Mouse (Mus musculus) hematopoietic stem cell, adult 5-6 weeks (primary cell): ENCODE results near the gene Tenm2. TPM values are rescaled to one million over a fixed set of nuclear protein-coding genes. Genes with fewer than 3 reads are reported as not detected.

Source experiments
- ATAC-seq, 2 experiments: fragments of 125-278 bp in 1 of 2; replicated peaks in 1 of 2; 2 replicates each; pipeline ENCODE4 v1.8.0; 2016 to 2017; ENCODE audit warnings: inconsistent platforms in 2 of 2, mild to moderate bottlenecking in 2 of 2, moderate number of reproducible peaks in 2 of 2, low read depth in 1 of 2, moderate TSS enrichment in 1 of 2; ENCODE audit not compliant: low FRiP score in 2 of 2, poor library complexity in 2 of 2, severe bottlenecking in 2 of 2, insufficient read depth in 1 of 2, low TSS enrichment in 1 of 2
- total RNA-seq: library from RNA; stranded (forward); fragments of 172-1452, 232-1000 nt; gene quantifications from 2 replicates; pipeline ENCODE4 v1.2.3, GENCODE M21; 2017

The Tenm2 gene
- total RNA-seq, 1 experiment from 2014 or later, result not detected

- ATAC-seq, result no peak
These were observed 672.9 kb downstream of the Tenm2 start for GRCm38 (mm10) chr11:36562851-36563250.

- no peak for ATAC-seq
These were observed 674.8 kb downstream of the Tenm2 start for GRCm38 (mm10) chr11:36560785-36561548.

GRCm38 (mm10) chr11:36557316-36557715 is 678.4 kb downstream of the Tenm2 start:
- no peak for ATAC-seq

GRCm38 (mm10) chr11:36553286-36553685 is 682.5 kb downstream of the Tenm2 start:
- ATAC-seq, result no peak

GRCm38 (mm10) chr11:36550649-36551048 is 685.1 kb downstream of the Tenm2 start:
- no peak for ATAC-seq

DNA sequence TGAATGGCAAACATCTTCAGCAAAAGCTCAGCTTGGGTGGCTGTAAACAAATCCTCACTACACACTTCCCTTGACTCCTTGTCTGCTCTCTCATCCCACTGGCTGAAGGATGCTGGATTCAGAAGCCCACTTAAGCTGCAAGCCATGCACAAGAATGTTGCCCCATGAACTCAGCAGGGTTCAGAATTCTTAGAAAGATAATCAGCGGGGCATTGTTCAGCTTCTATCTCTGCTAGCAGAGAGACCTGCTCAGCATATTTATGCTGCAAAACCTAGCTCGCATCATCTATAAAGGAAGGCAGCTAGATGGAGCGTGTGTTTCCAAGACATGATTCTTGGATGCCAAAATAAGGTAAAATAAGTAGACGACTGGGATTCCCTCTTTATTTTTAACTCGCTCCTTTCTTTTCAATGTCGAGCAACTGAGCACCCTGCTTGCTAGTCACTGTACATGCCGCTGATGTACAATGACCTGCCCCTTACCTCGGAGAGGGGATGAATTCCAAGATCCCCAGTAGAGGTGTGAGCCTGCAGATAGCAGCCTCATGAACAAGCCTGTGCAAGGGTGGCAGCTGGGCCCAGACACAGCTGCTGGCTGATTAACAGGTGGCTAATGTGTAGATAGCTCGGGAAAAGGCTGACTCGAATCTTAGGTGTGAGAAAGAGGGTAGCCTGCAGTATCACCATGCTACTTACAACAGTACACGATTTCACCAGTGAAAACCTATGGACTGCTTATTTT is 686.2 kb downstream of the Tenm2 start:
- no peak for ATAC-seq

GRCm38 (mm10) chr11:36548139-36548538 is 687.6 kb downstream of the Tenm2 start:
- no peak for ATAC-seq

DNA sequence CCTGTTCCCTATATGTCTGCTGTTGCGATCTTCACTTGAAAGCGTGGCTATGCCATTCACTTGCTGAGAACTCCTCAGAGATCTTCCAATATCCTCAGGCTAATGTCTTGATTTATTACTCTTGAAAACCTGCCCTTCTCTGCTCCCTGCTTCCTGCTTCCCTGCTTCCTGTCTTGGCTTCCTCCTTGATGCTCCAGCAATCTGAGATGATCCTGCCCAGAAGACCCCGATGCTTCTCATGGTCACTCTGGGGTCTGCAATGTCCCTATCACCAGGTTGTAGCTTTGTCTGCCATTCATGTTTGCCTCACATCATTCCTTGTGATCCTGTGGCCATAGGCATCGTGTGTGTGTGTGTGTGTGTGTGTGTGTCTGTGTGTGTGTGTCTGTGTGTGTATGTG is 697.6 kb downstream of the Tenm2 start:
- no peak for ATAC-seq

DNA sequence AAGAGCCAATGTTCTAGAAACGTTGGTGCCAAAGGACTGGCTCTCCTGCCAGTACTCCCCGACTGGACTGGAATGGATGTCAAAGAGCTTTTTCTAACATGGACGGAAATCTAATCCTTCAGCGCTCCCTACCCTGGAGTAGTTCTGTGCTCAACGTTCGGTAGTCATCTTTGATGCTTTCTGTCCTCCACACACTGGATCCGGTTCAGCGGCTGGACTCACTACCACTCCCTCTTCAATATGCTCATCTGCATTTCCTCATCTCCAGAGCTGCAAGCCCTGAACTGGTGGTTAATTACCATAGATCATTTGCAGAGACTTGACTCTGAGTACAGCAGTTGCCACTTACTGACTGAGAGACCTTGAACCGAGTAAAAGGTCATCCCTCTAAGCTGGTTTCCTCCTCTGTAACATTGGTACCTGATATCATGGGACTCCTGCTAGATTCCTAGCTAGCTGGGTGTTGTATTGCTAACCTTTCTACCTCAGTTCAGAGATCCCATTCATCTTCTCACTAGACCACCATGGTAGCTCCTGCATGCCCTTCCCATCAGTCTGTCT is 698.1 kb downstream of the Tenm2 start:
- ATAC-seq, result no peak

DNA sequence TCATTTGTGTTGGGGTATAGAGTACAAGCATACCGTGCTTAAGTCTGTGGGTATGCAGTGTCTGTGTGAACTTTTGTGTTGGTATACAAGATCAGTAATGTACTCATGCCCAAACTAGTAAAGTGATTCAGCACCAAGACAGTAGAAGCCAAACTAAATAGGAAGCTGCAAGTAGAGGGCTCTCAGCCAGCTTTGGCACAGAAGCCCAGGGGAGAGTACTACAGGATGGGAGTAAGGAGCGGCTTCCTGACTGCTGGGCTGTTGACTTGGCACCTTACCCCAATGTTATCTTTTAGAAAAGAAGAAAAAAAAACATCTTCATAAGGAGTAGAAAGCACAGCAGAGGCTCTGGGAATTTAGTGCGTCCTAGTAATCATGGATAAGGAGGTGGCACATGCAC is 700.2 kb downstream of the Tenm2 start:
- ATAC-seq, result no peak

DNA sequence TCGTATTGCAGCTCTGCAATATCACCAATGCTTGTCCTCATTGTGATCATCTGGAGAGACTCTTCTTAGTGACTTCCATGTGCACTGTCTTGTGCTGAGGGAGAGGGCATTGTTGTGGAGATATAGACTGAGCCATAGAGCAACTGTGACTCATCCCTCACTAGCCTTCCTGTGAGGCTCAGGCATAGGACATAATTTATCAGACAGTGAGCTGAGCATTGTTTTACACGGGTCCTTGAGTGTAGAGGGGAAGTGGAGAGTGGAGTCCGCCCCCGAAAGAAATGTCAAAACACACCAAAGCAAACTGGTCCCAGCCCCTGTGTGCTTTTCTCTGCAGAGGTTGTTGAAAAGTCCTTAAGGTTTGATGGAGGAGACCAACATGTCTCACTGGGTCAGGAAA is 704.1 kb downstream of the Tenm2 start:
- ATAC-seq, result no peak

- no peak for ATAC-seq
These were observed 708.3 kb downstream of the Tenm2 start for GRCm38 (mm10) chr11:36527509-36527908.

DNA sequence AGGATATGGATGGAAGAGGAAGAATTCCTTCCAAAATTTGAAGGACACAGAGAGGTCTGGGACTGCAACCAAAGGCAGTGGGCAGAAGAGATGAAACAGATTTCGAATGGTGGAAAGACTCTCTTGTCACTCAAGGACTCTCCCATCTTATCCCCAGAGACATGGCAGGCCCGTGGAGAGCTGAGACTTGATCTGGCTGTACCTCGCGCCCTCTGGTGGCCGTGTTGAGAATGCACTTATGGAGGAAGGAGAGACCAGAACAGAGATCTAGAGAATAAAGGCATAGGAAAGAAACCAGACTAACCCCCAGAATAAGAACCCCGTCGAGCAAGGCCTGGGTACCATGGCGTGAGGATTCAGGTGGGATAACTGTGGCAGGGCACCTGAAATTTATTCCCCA is 709.4 kb downstream of the Tenm2 start:
- peak; percentile 48 to 68; a peak in 2 of 4 replicates for ATAC-seq

DNA sequence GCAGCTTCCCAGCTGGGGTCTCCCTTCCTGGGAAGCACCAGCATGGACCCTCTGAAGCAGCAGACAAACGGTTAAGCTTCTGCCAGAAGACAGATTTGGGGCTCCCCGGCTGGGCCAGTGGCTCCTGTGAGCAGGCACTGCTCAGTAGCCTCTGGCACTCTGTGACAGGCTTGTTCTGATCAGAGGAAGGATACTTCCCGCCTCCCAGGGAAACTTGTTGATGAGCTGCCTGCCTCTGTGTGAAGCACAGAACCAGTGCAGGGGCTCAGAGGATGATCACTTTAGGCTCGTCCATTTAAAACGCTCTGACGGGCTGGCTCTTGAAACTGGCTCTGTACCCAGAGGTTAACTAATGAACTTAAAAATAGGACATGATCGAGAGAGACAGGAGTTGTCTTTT is 723.3 kb downstream of the Tenm2 start:
- no peak for ATAC-seq

DNA sequence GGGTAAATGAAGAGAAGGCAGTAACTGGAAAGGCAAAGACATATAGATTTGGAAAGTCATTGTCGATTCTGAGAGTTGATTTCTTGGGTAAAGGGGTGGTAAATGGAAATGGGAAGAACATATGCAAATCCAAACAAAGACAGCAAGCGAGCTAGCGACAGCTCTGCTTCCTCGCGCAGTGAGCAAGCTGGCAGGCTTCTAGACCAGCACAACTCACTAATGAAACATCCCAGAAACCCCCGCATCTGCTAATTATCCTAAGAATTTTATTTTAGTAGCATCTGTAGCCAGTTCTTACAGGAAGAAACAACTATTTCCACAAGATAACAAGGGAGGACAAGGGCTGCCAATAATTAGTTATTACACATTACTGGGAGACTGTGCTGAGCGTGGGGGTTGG is 727.5 kb downstream of the Tenm2 start:
- ATAC-seq, result no peak

- ATAC-seq, result no peak
These were observed 740.7 kb downstream of the Tenm2 start for GRCm38 (mm10) chr11:36494898-36495548.

- ATAC-seq, result no peak
These were observed 743.5 kb downstream of the Tenm2 start for GRCm38 (mm10) chr11:36492274-36492673.

DNA sequence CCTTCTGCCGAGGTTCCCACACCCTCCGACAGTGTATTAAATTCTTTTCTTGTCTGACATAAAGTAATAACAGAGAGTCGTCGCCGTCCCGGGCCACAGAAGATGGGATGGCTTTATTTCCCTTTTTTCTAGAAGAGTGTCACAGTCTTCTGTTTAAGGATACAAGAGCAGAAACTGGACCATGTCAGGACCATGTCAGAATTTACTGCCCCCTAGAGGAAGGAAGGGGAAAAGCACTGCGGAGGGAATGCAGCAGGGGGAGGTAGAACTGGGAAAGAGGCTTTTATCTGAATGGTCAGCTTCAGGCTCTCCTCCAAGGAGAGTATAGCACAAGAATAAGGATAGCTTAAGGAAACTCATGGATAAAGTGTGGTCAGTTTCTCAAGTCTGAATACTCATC is 745.7 kb downstream of the Tenm2 start:
- ATAC-seq, result no peak
